Mouse (Mus musculus) embryonic facial prominence, embryonic 10.5 days (tissue): ENCODE results near the gene Irf6. TPM values are rescaled to one million over a fixed set of nuclear protein-coding genes. Genes with fewer than 3 reads are reported as not detected.

Experiments used
- DNase-seq: peaks from one replicate; pipeline ENCODE4 v3.0.0-alpha.2; 2017; ENCODE audit warnings: low spot score
- H3K27ac ChIP-seq: fragments of 300-500 bp; sonication (generic); replicated peaks from 2 replicates; pipeline ENCODE4 v1.5.1; 2016; ENCODE audit warnings: mild to moderate bottlenecking
- H3K27me3 ChIP-seq: fragments of 300-500 bp; sonication (generic); replicated peaks from 2 replicates; pipeline ENCODE4 v1.6.1; 2016; ENCODE audit warnings: low read depth, mild to moderate bottlenecking; ENCODE audit not compliant: poor library complexity, severe bottlenecking
- H3K36me3 ChIP-seq: fragments of 300-500 bp; sonication (generic); replicated peaks from 2 replicates; pipeline ENCODE4 v1.6.1; 2016; ENCODE audit warnings: mild to moderate bottlenecking, moderate library complexity
- H3K4me1 ChIP-seq: fragments of 300-500 bp; sonication (generic); 2 replicates; pipeline ENCODE4 v1.6.1; 2016
- H3K4me3 ChIP-seq: fragments of 300-500 bp; sonication (generic); 2 replicates; pipeline ENCODE4 v1.5.1; 2016; ENCODE audit warnings: mild to moderate bottlenecking, moderate library complexity
- H3K9me3 ChIP-seq: fragments of 300-500 bp; sonication (generic); 2 replicates; pipeline ENCODE4 v1.6.1; 2016; ENCODE audit warnings: mild to moderate bottlenecking
- WGBS: fragments of 180-500 bp; shearing (Covaris S2); methylation state at CpG from one replicate; pipeline ENCODE4 v1.1.7; 2016; 5-methylcytosine and 5-hydroxymethylcytosine counted together
- polyA plus RNA-seq: library from polyadenylated mRNA; unstranded; fragments of >200 nt; fragmentation: Nextera tagmentation; extraction: Ambion mirVana; gene quantifications from 2 replicates; pipeline ENCODE4 v1.2.1, GENCODE M21; 2016

Gene Irf6
- polyA plus RNA-seq, 1 experiment from 2014 or later = 11.1 TPM

DNA sequence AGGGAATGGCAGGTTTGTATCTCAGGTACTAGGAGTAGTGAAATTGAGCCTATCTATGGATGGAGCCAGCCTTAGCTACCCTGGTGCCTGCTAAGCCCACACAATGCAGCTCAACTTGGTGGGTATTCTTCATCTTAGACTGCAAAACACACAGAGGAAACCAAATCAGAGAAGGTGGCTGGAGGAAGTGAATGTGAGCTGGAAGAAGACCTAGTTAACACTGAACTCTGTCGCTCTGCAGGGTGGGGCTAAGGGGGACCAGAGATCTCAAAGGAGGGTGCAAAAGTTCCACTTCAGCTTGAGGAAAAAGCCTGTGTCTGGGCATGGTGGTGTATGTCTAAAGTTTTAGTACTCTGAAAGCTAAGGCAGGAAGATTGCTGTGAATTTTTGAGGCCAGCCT is 6.7 kb downstream of the Irf6 start:
- no peak for DNase-seq
- Histone ChIP-seq H3K27ac (no peak overlapping the region), H3K36me3 (no peaks in the 10 kb centered on the region), H3K4me1 (peaks cover 24% of the 10 kb centered on the region), H3K27me3 (peaks cover 20% of the 10 kb centered on the region), H3K4me3 (no peak overlapping the region), H3K9me3 (no peaks in the 10 kb centered on the region)
- WGBS = 51% methylated on average over 1 of the region's 1 CpGs

DNA sequence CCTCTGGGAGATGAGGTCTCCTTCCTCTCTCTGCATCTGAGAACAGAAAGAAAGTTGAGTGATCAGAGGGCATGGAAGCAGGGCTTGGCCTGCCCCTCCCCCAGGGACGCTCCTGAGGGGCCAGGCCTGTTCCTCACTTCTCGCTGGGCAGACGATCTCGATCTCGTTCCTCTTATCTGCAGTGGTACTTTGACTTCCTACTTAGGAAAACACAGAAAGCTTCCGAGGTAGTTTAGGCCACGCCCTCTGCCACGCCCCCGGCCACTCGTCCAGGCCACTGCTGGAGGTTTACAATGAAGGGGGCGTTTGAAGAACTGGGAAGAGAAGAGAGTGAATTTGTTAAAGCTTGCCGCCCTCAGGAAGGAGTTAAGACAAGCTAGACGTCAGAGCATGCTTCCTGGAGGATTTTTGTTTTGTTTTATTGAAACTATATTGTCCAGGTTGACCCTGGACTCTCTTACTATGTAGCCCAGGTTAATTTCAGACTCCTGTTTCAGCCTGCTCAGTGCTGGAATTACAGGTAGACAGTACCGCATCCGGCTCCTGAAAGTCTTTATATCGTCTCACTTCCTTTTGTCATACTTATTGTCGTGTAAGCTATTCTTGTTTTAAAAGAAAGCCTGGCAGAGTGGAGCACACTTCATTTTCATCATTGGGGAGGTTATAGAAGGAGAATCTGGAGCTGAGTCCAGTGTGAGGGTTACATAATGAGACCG is 7.6 kb downstream of the Irf6 start:
- Histone ChIP-seq H3K4me1 (peaks cover 24% of the 10 kb centered on the region), H3K9me3 (no peaks in the 10 kb centered on the region), H3K4me3 (peak overlapping the region; percentile 47), H3K27me3 (peaks cover 12% of the 10 kb centered on the region), H3K27ac (no peak overlapping the region), H3K36me3 (no peaks in the 10 kb centered on the region)
- peak; percentile 76 for DNase-seq
- 14% methylated on average over 18 of the region's 18 CpGs for WGBS

DNA sequence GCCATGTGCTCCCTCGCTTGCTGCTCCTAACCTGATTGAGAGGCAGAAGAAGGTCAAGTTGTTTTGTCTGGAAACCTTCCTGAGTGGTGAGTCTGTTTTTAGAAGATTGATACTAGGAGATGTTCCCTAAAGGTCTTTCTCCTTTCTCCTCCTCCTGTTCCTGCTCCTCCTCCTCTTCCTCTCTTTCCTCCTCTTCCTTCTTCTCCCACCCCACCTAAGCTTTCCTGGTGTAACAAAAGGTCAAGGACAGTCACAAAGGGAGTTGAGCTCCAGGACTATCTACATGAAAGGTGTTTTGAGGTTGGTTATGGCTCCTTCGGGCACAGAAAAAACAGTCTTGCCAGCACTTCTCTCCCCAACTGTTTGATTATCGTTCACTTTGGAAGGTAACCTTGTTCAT is 14.8 kb downstream of the Irf6 start, which contains the start of gene A130010J15Rik:
TSS of gene A130010J15Rik (plus strand) at position 301 of the 400 bp plus-strand sequence.
- Histone ChIP-seq H3K9me3 (no peaks in the 10 kb centered on the region), H3K4me3 (no peak within 1 kb of the TSS), H3K36me3 (0 out of 2 replicates have a peak, but pooled peaks cover 3% of the 10 kb centered on the region), H3K27me3 (no peaks in the 10 kb centered on the region), H3K4me1 (peaks cover 8% of the 10 kb centered on the region; the same call in 1 of the 2 replicates), H3K27ac (no peak within 1 kb of the TSS)
- no peak for DNase-seq
- 90% methylated on average over 3 of the region's 3 CpGs for WGBS

- Histone ChIP-seq H3K36me3 (0 out of 2 replicates have a peak, but pooled peaks cover 3% of the 10 kb centered on the region), H3K27me3 (no peaks in the 10 kb centered on the region), H3K9me3 (no peaks in the 10 kb centered on the region), H3K27ac (no peak overlapping the region), H3K4me1 (peaks cover 17% of the 10 kb centered on the region), H3K4me3 (no peak overlapping the region)
- no peak for DNase-seq
- WGBS = 87% methylated on average over 7 of the region's 7 CpGs
Measured at GRCm38 (mm10) chr1:193169228-193169627, 16.3 kb downstream of the Irf6 start.

DNA sequence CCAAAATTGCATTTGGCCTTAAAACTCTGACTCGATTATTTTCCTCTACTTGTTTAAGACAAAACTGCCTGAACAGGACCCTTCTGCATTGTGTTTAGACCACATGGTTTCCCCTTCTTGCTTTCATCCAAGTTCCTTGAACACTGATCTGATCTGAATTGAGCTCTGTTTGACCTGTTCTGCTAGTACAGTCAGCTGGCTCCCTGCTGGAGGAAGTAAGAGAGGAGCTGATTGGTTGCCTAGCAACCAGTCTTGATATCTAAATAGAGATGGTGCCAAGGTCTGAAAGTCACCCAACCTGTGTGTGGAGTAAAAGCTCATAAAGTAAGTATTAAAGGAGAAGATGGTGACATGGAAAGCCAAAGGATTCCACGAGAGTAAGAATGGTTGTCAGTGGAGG is 16.9 kb downstream of the Irf6 start:
- 82% methylated on average over 2 of the region's 2 CpGs for WGBS
- no peaks in the 10 kb centered on the region for H3K9me3 ChIP-seq
- no peak overlapping the region for H3K27ac ChIP-seq
- no peak for DNase-seq
- H3K27me3 ChIP-seq = no peaks in the 10 kb centered on the region
- H3K36me3 ChIP-seq = 0 out of 2 replicates have a peak, but pooled peaks cover 3% of the 10 kb centered on the region
- peaks cover 23% of the 10 kb centered on the region for H3K4me1 ChIP-seq
- no peak overlapping the region for H3K4me3 ChIP-seq

DNA sequence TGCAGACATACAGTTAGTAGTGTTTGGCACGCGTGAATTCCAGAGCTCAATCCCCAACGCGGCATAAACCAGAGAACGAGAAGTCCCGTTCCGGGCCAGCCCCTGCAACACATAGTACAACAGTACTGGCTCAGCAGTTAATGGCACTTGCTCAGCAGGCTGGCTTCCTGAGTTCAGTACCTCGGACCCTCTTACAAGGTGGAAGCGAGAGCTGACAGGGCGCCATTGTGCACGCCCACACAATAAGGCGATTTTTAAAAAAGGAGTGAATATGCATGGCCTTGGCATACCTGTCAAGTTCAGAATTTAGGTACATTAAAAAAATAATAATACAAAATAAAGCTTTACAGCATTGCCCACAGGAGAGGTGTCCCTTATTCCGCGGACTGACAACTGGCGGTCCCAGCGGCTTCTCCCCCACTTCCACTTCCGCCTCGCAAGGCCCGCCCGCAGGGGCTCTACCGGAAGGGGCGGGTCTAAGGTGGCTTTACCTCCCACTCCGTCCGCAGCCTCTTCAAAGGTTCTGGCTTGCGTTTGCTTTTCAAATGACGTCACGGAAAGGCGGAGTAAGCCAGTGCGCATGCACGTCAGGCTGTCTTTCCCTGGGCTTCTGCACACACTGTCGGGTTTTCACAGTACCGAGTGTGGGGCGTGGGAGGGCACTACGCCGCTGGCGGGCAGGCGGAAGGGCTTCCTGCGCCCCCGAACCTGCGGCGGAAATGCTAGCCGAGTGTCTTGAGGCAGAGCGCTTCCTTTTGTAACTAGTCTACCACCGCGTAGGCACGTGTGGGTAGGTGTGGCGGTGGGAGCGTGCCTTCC is 20.3 kb downstream of the Irf6 start:
- peak; percentile 97 for DNase-seq
- Histone ChIP-seq H3K9me3 (no peaks in the 10 kb centered on the region), H3K27me3 (no peaks in the 10 kb centered on the region), H3K4me1 (peaks cover 30% of the 10 kb centered on the region), H3K36me3 (0 out of 2 replicates have a peak, but pooled peaks cover 3% of the 10 kb centered on the region), H3K4me3 (peak overlapping the region; percentile 83), H3K27ac (peak overlapping the region; percentile 91)
- 1% methylated on average over 48 of the region's 48 CpGs for WGBS

GRCm38 (mm10) chr1:193173810-193174129 is 20.9 kb downstream of the Irf6 start:
- Histone ChIP-seq H3K9me3 (no peaks in the 10 kb centered on the region), H3K36me3 (0 out of 2 replicates have a peak, but pooled peaks cover 3% of the 10 kb centered on the region), H3K27me3 (no peaks in the 10 kb centered on the region), H3K4me3 (peak overlapping the region; percentile 83), H3K27ac (peak overlapping the region; percentile 91), H3K4me1 (peaks cover 31% of the 10 kb centered on the region)
- whole genome bisulfite sequencing = 24% methylated on average over 9 of the region's 9 CpGs
- DNase-seq = no peak

GRCm38 (mm10) chr1:193174143-193174733 is 21.3 kb downstream of the Irf6 start:
- Histone ChIP-seq H3K9me3 (no peaks in the 10 kb centered on the region), H3K36me3 (0 out of 2 replicates have a peak, but pooled peaks cover under 1% of the 10 kb centered on the region), H3K4me1 (peaks cover 31% of the 10 kb centered on the region), H3K27ac (peak overlapping the region; percentile 91), H3K4me3 (peak overlapping the region; percentile 83), H3K27me3 (no peaks in the 10 kb centered on the region)
- WGBS = 92% methylated on average over 13 of the region's 13 CpGs
- DNase-seq = no peak

DNA sequence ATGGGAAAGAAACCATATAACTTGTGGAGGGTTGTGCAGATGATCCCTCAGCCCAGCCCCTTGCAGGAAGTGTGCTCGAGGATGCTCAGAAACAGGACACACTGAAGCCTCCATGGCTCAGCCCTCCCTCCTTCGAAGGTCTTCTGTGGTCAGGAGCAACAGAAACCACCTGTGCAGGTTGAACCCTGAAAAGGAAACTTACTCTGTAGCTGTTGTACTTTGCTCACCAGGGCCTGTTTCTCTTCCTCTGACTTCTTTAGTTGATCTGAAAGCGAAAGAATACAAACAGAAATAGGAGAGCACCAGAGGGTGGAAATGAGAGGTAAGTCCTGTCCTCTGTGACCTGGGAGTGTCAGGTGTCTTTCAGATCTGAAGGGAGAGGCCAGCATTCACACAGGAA is 28.2 kb downstream of the Irf6 start:
- Histone ChIP-seq H3K27ac (no peak overlapping the region), H3K9me3 (no peaks in the 10 kb centered on the region), H3K4me1 (0 out of 2 replicates have a peak, but pooled peaks cover 4% of the 10 kb centered on the region), H3K27me3 (0 out of 2 replicates have a peak, but pooled peaks cover 4% of the 10 kb centered on the region), H3K36me3 (no peaks in the 10 kb centered on the region), H3K4me3 (no peak overlapping the region)
- DNase-seq = no peak
- WGBS = 87% methylated on average over 3 of the region's 3 CpGs

GRCm38 (mm10) chr1:193188257-193188656 is 35.3 kb downstream of the Irf6 start:
- WGBS = 91% methylated on average over 6 of the region's 6 CpGs
- 0 out of 2 replicates have a peak, but pooled peaks cover 4% of the 10 kb centered on the region for H3K27me3 ChIP-seq
- H3K4me3 ChIP-seq = no peak overlapping the region
- DNase-seq = no peak
- H3K9me3 ChIP-seq = no peaks in the 10 kb centered on the region
- H3K4me1 ChIP-seq = peaks cover 22% of the 10 kb centered on the region
- no peaks in the 10 kb centered on the region for H3K36me3 ChIP-seq
- peak overlapping the region; percentile 79; the same call in 1 of the 2 replicates for H3K27ac ChIP-seq

- peaks cover 22% of the 10 kb centered on the region for H3K4me1 ChIP-seq
- 0 out of 2 replicates have a peak, but pooled peaks cover 4% of the 10 kb centered on the region for H3K27me3 ChIP-seq
- peak; percentile 64 for DNase-seq
- peak overlapping the region; percentile 79 for H3K27ac ChIP-seq
- no peak overlapping the region for H3K4me3 ChIP-seq
- no peaks in the 10 kb centered on the region for H3K36me3 ChIP-seq
- H3K9me3 ChIP-seq = no peaks in the 10 kb centered on the region
- 28% methylated on average over 9 of the region's 9 CpGs for WGBS
Measured at GRCm38 (mm10) chr1:193189151-193189621, 36.3 kb downstream of the Irf6 start.

DNA sequence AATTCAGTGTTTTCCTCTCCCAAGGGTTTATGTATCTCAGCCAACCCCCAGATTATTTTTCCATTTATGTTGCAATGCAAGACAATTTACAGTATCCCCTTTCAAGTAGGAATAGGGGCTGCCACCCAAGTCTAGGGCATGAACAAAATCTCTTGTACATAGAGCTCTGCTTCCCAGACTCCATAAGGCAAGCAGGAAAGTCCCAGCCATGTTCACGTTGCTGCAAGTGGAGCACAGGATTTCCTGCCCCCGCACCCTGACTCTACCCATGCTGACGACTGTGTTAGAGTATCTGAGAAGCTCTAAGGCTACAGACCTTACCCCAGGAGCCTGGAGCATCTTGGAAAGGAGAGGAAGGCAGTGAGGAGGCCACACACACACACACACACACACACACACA is 36.9 kb downstream of the Irf6 start:
- DNase-seq = no peak
- no peak overlapping the region for H3K4me3 ChIP-seq
- H3K27me3 ChIP-seq = 0 out of 2 replicates have a peak, but pooled peaks cover 1% of the 10 kb centered on the region
- no peaks in the 10 kb centered on the region for H3K36me3 ChIP-seq
- H3K27ac ChIP-seq = peak overlapping the region; percentile 79
- H3K9me3 ChIP-seq = no peaks in the 10 kb centered on the region
- H3K4me1 ChIP-seq = peaks cover 22% of the 10 kb centered on the region
- WGBS = 53% methylated on average over 3 of the region's 3 CpGs
